Mouse (Mus musculus): Measurements from ENCODE around the gene Med19. TPM values are rescaled to one million over a fixed set of nuclear protein-coding genes. Genes with fewer than 3 reads are reported as not detected.

The Med19 gene
- polyA plus RNA-seq, 1 experiment from 2014 or later: 41.3 TPM

DNA sequence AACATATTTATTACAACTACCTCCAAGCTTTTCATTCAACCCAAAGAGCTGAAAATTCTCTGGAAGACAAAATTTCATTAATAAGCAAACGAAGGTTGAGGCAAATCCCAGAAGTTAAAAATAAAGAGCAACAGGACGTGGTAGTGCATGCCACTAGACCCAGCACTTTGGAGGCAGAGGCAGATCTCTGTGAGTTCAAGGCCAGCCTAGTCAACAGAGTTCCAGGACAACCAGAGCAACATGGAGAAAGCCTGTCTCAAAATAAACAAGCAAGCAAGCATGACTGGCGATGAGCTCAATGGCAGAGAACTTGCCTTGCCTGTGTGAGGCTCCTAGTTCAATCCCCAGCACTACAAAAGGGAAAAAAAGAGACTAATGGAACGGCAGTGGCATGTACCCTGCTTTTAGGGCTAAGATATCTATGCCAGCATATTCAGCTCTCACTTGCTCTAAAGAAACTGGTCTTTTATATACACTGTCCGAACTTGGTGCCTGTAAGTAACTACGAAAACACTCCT lies 31.1 kb upstream of the Med19 start:
- H3K4me1 ChIP-seq: peaks cover 22% of the 10 kb centered on the region
- peak overlapping the region; percentile 3; the same call in 1 of the 2 replicates for H3K4me2 ChIP-seq
- no peak overlapping the region for H3K27ac ChIP-seq
- 92% methylated on average over 6 of the region's 6 CpGs for WGBS
- no peak for ATAC-seq (replicated peaks; ENCODE audit: low FRiP score)
- H3K36me3 ChIP-seq: 0 out of 2 replicates have a peak, but pooled peaks cover 3% of the 10 kb centered on the region
- H3K9ac ChIP-seq: no peak overlapping the region
- H3K4me3 ChIP-seq (replicated peaks): 0 out of 2 replicates have a peak overlapping the region, but pooled peaks have one; percentile 75
- H3K9me3 ChIP-seq (replicated peaks): no peaks in the 10 kb centered on the region
- no peaks in the 10 kb centered on the region for H3K27me3 ChIP-seq

DNA sequence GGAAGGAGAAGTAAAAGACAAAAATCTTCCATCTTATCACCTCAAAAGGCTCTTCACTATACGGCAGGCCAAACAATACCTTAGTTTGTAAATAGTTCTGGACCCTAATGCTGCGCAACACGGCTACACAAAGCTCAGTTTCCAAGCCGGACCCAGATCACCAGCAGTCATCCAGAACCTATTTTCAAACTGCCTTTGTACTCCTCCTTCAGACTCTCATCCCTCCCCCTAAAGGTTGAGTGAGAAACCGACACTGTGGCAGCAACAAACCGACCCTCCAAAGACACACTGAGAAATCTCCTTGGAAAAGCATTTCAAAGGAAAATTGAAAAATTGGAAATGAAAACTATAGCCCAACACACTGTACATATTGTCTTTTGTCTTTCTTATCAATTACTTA lies 29.8 kb upstream of the Med19 start:
- H3K36me3 ChIP-seq: 0 out of 2 replicates have a peak, but pooled peaks cover 2% of the 10 kb centered on the region
- no peak overlapping the region; the same call in 1 of the 2 replicates for H3K27ac ChIP-seq
- 0 out of 2 replicates have a peak, but pooled peaks have one; percentile 24 for ATAC-seq (replicated peaks; ENCODE audit: low FRiP score)

DNA sequence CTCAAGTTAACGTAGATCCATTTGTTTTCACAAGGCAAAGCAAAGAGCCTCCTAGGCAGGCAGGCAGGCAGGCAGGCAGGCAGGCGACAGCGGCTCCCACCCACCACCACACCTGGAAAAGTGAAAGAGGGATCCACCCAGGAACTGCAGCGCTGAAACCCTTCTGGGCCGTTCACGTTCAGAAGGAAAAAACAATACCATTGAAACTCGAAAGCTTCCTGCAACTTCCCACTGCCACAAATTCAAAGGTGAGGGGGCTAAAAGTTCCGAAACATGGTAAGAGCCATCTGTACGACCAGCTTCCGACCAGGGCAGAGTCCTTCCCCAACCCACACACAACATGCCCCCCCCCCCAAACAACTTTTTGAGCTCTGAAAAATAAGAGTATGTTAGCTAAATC lies 28.5 kb upstream of the Med19 start:
- no peaks in the 10 kb centered on the region for H3K27me3 ChIP-seq
- H3K27ac ChIP-seq: peak overlapping the region; percentile 99
- peaks cover 16% of the 10 kb centered on the region for H3K4me1 ChIP-seq
- no peak for ATAC-seq (replicated peaks; ENCODE audit: low FRiP score)
- under 1% methylated on average over 10 of the region's 10 CpGs for WGBS
- no peaks in the 10 kb centered on the region for H3K9me3 ChIP-seq (replicated peaks)
- H3K36me3 ChIP-seq: 0 out of 2 replicates have a peak, but pooled peaks cover 2% of the 10 kb centered on the region
- H3K9ac ChIP-seq: peak overlapping the region; percentile 90
- peak overlapping the region; percentile 75 for H3K4me3 ChIP-seq (replicated peaks)
- peak overlapping the region; percentile 65 for H3K4me2 ChIP-seq

More for the DNA sequence above, 29.8 kb upstream of the Med19 start:
- no peaks in the 10 kb centered on the region for H3K27me3 ChIP-seq
- WGBS: 22% methylated on average over 6 of the region's 6 CpGs
- peak overlapping the region; percentile 65 for H3K4me2 ChIP-seq
- peak overlapping the region; percentile 75 for H3K4me3 ChIP-seq (replicated peaks)
- peaks cover 22% of the 10 kb centered on the region for H3K4me1 ChIP-seq
- H3K9me3 ChIP-seq (replicated peaks): no peaks in the 10 kb centered on the region
- peak overlapping the region; percentile 37; the same call in 1 of the 2 replicates for H3K9ac ChIP-seq

DNA sequence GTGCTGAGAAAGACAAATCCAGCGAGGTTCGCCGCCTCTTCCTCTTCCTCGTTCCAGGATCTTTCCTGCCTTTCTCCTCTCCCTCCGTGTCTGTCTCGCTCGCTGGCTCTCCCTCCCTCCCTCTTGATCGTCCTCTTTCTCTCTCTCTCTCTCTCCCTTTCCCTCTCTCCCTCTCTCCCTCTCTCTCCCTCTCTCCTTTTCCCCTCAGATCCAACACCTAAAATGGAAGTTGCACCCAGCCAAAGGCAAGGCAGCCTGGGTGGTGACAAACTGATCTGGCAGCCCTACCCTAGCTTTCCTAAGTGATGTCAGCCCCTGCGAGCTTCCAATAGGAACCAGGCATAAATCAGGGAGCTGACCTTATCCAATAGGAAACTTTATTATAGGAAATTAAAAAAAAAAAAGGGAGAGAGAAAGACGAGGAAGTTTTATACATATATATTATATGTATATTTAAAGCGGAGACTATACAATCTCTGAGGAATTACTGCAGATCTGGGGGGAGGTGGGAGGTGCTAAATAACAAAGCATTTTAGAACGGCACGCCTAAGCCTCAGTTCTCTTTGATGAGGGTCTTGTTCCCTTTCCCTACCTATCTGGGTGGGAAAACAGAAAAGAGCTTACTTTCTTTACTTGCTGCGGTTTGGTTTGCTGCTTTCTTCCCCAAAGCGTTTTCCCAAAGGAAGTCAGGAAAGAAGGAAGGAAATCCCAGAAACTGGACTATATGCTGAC lies 27.6 kb upstream of the Med19 start, which contains the start of gene Ctnnd1:
Ctnnd1 (minus strand) TSS at position 302 of the 732 bp plus-strand sequence.
- Histone ChIP-seq H3K27ac (peak within 1 kb of the TSS; percentile 99), H3K9ac (peak within 1 kb of the TSS; percentile 90), H3K4me3 (replicated peaks) (peak within 1 kb of the TSS; percentile 75), H3K4me2 (peak within 1 kb of the TSS; percentile 65), H3K4me1 (peaks cover 16% of the 10 kb centered on the region), H3K27me3 (no peaks in the 10 kb centered on the region), H3K9me3 (replicated peaks) (no peaks in the 10 kb centered on the region), H3K36me3 (0 out of 2 replicates have a peak, but pooled peaks cover 2% of the 10 kb centered on the region)
- ATAC-seq (replicated peaks; ENCODE audit: low FRiP score): peak; percentile 98
- WGBS: 0% methylated on average over 15 of the region's 15 CpGs

DNA sequence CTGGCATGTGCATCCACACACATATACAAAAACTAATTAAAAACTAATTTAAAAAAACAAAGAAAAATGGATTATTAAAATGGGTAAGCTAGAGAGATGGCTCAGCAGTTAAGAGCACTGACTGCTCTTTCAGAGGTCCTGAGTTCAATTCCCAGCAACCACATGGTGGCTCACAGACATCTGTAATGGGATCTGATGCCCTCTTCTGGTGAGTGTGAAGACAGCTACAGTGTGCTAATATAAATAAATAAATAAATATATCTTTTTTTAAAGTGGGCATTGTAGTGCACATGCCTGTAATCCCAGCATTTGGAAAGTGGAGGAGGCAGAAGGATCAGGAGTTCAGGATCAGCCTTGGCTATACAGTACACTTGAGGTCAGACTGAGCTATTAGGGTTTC lies 24.8 kb upstream of the Med19 start:
- ATAC-seq (replicated peaks; ENCODE audit: low FRiP score): no peak
- peaks cover 6% of the 10 kb centered on the region; the same call in 1 of the 2 replicates for H3K4me1 ChIP-seq
- H3K9me3 ChIP-seq (replicated peaks): no peaks in the 10 kb centered on the region
- H3K4me2 ChIP-seq: no peak overlapping the region
- H3K36me3 ChIP-seq: no peaks in the 10 kb centered on the region
- H3K4me3 ChIP-seq (replicated peaks): no peak overlapping the region
- H3K27me3 ChIP-seq: no peaks in the 10 kb centered on the region
- H3K27ac ChIP-seq: no peak overlapping the region
- no peak overlapping the region for H3K9ac ChIP-seq

DNA sequence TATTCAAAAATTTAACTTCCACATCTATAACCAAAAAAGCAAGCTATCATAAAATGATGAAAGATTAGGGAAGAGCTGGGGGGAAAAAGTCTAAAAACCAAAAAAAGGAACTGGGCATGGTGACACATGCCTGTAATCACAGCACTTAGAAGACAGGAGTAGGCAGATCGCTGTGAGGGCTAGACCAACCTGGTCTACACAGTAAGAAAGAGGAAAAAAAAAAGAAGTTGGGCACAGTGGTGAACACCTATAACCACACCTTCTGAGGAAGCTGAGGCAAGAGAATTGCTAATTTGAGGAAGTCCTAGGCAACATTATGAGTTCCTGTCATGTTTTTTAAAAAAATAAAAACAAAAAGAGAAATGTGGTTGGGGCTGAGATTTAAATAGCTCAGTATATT lies 22.3 kb upstream of the Med19 start:
- H3K4me1 ChIP-seq: peaks cover 6% of the 10 kb centered on the region; the same call in 1 of the 2 replicates
- no peak overlapping the region for H3K4me3 ChIP-seq (replicated peaks)
- no peaks in the 10 kb centered on the region for H3K36me3 ChIP-seq
- WGBS: 76% methylated on average over 1 of the region's 1 CpGs
- no peak overlapping the region for H3K4me2 ChIP-seq
- H3K9me3 ChIP-seq (replicated peaks): no peaks in the 10 kb centered on the region
- H3K27ac ChIP-seq: no peak overlapping the region
- H3K27me3 ChIP-seq: no peaks in the 10 kb centered on the region
- H3K9ac ChIP-seq: no peak overlapping the region
- no peak for ATAC-seq (replicated peaks; ENCODE audit: low FRiP score)

DNA sequence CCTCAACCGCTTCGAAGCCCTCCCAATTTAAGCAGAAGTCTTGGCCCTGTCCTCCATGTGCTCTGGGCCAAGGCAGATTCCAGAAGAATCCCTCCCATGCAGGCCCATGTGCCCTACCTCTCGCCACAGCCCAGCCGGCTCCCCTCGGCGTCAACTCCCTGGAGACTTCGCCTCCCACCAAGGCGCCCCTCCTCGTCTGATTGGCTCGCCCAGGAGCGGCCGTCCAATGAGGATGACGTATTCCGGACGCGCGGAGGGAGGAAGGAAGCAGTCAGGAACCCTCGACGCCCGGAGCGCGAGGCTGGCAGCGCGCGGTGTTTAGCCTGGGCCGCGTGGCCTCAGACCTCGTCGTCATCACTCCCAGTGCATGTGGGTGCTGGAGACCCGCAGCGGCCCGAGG lies 19.4 kb upstream of the Med19 start, which contains the start of gene Btbd18:
Btbd18 (plus strand) TSS at position 274 of the 400 bp plus-strand sequence.
- Histone ChIP-seq H3K27ac (no peak within 1 kb of the TSS), H3K4me3 (replicated peaks) (no peak within 1 kb of the TSS), H3K9me3 (replicated peaks) (no peaks in the 10 kb centered on the region), H3K36me3 (no peaks in the 10 kb centered on the region), H3K27me3 (no peaks in the 10 kb centered on the region), H3K9ac (no peak within 1 kb of the TSS), H3K4me2 (no peak within 1 kb of the TSS), H3K4me1 (no peaks in the 10 kb centered on the region)
- 90% methylated on average over 32 of the region's 32 CpGs for WGBS
- no peak for ATAC-seq (replicated peaks; ENCODE audit: low FRiP score)

DNA sequence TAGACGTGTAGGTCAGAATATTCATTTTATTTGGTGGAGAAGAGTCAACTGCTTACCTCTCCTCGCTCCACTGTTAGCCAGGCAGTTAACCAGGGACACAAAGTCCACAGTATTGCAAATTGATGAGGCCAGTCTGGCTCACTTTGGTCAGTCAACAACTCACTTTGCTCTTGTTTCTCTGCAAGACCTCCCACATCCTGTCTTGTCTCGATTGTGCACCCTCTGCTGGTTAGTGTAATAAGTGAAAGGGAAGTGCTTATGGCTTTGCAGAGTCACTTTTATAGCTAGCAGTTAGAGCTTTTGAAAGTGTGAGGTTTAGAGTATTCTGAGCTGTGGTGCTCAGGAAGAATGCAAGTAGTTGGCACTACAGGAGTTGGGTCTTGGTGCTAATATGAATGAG lies 17.9 kb upstream of the Med19 start:
- no peaks in the 10 kb centered on the region for H3K27me3 ChIP-seq
- H3K4me3 ChIP-seq (replicated peaks): no peak overlapping the region
- no peak overlapping the region for H3K4me2 ChIP-seq
- H3K36me3 ChIP-seq: no peaks in the 10 kb centered on the region
- H3K9me3 ChIP-seq (replicated peaks): no peaks in the 10 kb centered on the region
- WGBS: 67% methylated on average over 3 of the region's 3 CpGs
- no peak overlapping the region for H3K27ac ChIP-seq
- ATAC-seq (replicated peaks; ENCODE audit: low FRiP score): no peak; the same call in 1 of the 2 replicates
- H3K4me1 ChIP-seq: no peaks in the 10 kb centered on the region
- no peak overlapping the region for H3K9ac ChIP-seq

DNA sequence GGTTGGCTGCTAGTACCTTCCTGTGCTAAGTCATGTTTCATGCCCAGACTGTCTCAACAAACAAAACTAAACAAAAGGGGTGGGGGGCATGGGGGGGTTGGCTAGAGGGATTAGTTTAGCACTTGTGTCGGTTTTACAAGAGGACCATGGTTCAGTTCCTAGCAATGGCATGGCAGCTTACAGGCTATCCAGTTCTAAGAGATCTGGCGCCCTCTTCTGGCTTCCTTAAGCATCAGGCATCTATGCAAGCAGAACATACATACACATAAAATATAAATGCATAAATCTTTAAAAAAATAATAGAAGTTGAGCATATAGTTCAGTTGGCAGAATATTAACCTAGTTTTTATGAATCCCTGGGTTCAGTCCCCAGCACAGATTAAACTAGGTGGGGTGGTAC lies 15.3 kb upstream of the Med19 start:
- Histone ChIP-seq H3K4me2 (no peak overlapping the region), H3K4me1 (no peaks in the 10 kb centered on the region), H3K36me3 (peaks cover 8% of the 10 kb centered on the region; the same call in 1 of the 2 replicates), H3K27ac (no peak overlapping the region), H3K4me3 (replicated peaks) (no peak overlapping the region), H3K9me3 (replicated peaks) (no peaks in the 10 kb centered on the region), H3K27me3 (no peaks in the 10 kb centered on the region), H3K9ac (no peak overlapping the region)
- 0 out of 2 replicates have a peak, but pooled peaks have one; percentile 26 for ATAC-seq (replicated peaks; ENCODE audit: low FRiP score)
- WGBS: 28% methylated on average over 2 of the region's 2 CpGs

DNA sequence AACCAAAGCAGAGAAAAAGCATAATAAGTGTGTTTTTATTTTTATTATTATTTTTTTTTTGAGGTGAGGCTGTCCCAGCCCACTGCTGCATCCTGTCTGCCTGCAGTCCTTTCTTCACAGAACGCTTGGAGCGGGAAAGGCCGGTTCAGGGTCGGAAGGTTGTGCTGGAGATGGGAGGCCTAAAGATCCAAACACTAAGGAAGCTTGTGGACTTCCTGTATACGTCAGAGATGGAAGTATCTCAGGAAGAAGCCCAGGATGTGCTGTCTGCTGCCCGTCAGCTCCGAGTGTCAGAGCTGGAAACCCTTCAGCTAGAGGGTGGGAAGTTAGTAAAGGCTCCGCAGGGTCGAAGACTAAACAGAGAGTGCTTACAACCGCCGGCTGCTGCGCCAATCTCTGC lies 12.1 kb upstream of the Med19 start:
- Histone ChIP-seq H3K36me3 (peaks cover 20% of the 10 kb centered on the region), H3K27ac (peak overlapping the region; percentile 66), H3K4me3 (replicated peaks) (no peak overlapping the region), H3K9me3 (replicated peaks) (no peaks in the 10 kb centered on the region), H3K4me1 (peaks cover 10% of the 10 kb centered on the region), H3K4me2 (no peak overlapping the region), H3K9ac (no peak overlapping the region), H3K27me3 (no peaks in the 10 kb centered on the region)
- 58% methylated on average over 12 of the region's 12 CpGs for WGBS
- no peak for ATAC-seq (replicated peaks; ENCODE audit: low FRiP score)

DNA sequence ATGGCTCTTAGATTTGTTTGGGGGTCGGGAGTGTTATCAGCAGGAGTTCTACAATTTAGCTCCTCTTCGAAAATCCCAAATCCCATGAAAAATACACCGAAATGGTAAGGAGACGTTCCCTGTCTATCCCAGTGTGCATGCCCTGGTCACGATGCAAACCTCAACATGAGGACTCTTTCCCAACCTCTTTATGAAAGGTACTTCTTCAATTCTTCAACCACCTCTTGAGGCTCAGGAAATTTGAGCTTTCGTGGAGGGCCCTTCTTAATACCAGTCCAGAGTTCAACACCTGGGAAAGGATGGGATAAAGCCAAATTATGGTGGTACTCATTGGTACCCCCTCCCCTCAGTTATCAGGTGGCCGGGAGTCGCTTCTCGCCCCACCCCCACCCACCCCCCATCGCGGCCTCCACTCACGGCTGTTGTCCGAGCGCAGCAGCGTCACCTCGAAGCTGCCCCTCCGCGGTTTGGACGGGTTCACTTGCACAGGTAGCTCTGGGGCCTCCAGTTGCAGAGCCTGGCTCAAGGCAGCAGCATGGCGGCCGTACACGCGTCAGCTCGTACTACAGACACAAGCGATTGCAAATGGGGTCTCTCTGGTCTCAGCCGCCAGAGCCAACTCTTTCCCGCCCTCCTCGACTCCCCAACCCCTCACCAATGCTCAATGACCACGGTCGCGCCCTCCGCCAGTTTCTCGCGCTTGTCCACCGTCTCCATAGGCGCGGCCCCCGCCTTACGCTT lies 8.2 kb upstream of the Med19 start:
- WGBS: 3% methylated on average over 39 of the region's 39 CpGs

DNA sequence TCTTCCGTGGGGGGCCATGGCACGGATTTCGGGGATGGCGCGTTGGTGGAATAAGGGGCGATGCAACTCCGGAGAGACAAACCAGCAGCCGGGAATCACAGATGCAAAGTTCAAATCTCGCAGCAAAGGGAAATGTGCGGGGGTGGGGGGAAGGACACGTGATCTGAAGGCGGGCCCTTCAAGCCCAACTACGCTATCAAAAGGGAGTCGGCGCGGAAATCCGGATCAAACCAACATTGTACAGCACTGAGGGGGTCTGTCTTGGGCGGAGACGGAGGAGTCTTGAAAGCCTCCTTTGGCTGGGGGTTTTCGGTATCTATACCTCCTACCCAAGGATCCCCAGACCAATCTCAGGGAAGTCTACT lies 7.7 kb upstream of the Med19 start, which contains the start of gene Selenoh:
Selenoh (minus strand) TSS at position 202 of the 365 bp plus-strand sequence.
- H3K4me1 ChIP-seq: peaks cover 10% of the 10 kb centered on the region
- no peaks in the 10 kb centered on the region for H3K27me3 ChIP-seq
- no peaks in the 10 kb centered on the region for H3K9me3 ChIP-seq (replicated peaks)
- peak within 1 kb of the TSS; percentile 96 for H3K4me3 ChIP-seq (replicated peaks)
- peak within 1 kb of the TSS; percentile 71 for H3K4me2 ChIP-seq
- peak; percentile 96 for ATAC-seq (replicated peaks; ENCODE audit: low FRiP score)
- peak within 1 kb of the TSS; percentile 97 for H3K27ac ChIP-seq
- WGBS: under 1% methylated on average over 20 of the region's 20 CpGs
- peaks cover 52% of the 10 kb centered on the region for H3K36me3 ChIP-seq
- peak within 1 kb of the TSS; percentile 98 for H3K9ac ChIP-seq

More for the DNA sequence above, 8.2 kb upstream of the Med19 start:
- peak; percentile 86 for ATAC-seq (replicated peaks; ENCODE audit: low FRiP score)
- peaks cover 10% of the 10 kb centered on the region for H3K4me1 ChIP-seq
- H3K36me3 ChIP-seq: peaks cover 46% of the 10 kb centered on the region
- peak overlapping the region; percentile 97 for H3K27ac ChIP-seq
- no peaks in the 10 kb centered on the region for H3K27me3 ChIP-seq
- H3K9me3 ChIP-seq (replicated peaks): no peaks in the 10 kb centered on the region
- peak overlapping the region; percentile 71 for H3K4me2 ChIP-seq
- H3K9ac ChIP-seq: peak overlapping the region; percentile 98
- peak overlapping the region; percentile 96 for H3K4me3 ChIP-seq (replicated peaks)

All from kidney, embryonic 15.5 days (tissue).